Mouse (Mus musculus) megakaryocyte, embryonic 14.5 days (primary cell): ENCODE measurements around the gene Nrxn1. TPM values are rescaled to one million over a fixed set of nuclear protein-coding genes. Genes with fewer than 3 reads are reported as not detected.

Source experiments
- H3K27me3 ChIP-seq: replicated peaks from 2 replicates; pipeline ENCODE3; 2012; ENCODE audit warnings: inconsistent platforms
- H3K36me3 ChIP-seq: replicated peaks from 2 replicates; pipeline ENCODE3; 2012; ENCODE audit warnings: low read length, inconsistent platforms, mixed read lengths
- H3K4me1 ChIP-seq: 2 replicates; pipeline ENCODE4 v1.6.1; 2012; ENCODE audit warnings: inconsistent platforms
- H3K4me3 ChIP-seq: replicated peaks from 2 replicates; pipeline ENCODE3; 2012; ENCODE audit warnings: moderate library complexity, mild to moderate bottlenecking, inconsistent platforms
- H3K9me3 ChIP-seq: 2 replicates; pipeline ENCODE4 v1.6.1; 2012; ENCODE audit warnings: inconsistent platforms
- FLI1 ChIP-seq: IDR thresholded peaks from 2 replicates; pipeline ENCODE4 v1.6.1; 2012; ENCODE audit warnings: low read length, inconsistent platforms, mixed read lengths
- GATA1 ChIP-seq: IDR thresholded peaks from 3 replicates; pipeline ENCODE4 v1.6.1; 2012; ENCODE audit warnings: mixed read lengths, low read length, inconsistent platforms, borderline replicate concordance
- polyA plus RNA-seq: library from polyadenylated mRNA; stranded (reverse); fragments of >175 nt; gene quantifications from 2 replicates; pipeline ENCODE4 v1.2.3, GENCODE M21; 2012; ENCODE audit warnings: low replicate concordance; ENCODE audit not compliant: insufficient read depth

The Nrxn1 gene
- polyA plus RNA-seq, 1 experiment: not detected

GRCm38 (mm10) chr17:90039316-90039715 is 1053.6 kb downstream of the Nrxn1 start:
- H3K27me3 ChIP-seq: no peaks in the 10 kb centered on the region
- H3K4me1 ChIP-seq: no peaks in the 10 kb centered on the region
- H3K36me3 ChIP-seq: no peaks in the 10 kb centered on the region
- peaks cover 3% of the 10 kb centered on the region; the same call in 1 of the 2 replicates for H3K9me3 ChIP-seq
- H3K4me3 ChIP-seq: no peak overlapping the region
- TF ChIP-seq FLI1: no peak
- no peak for TF ChIP-seq GATA1

GRCm38 (mm10) chr17:90032416-90032815 is 1060.5 kb downstream of the Nrxn1 start:
- Histone ChIP-seq H3K4me3 (no peak overlapping the region), H3K4me1 (no peaks in the 10 kb centered on the region), H3K36me3 (no peaks in the 10 kb centered on the region), H3K9me3 (peaks cover 3% of the 10 kb centered on the region; the same call in 1 of the 2 replicates), H3K27me3 (no peaks in the 10 kb centered on the region)
- no peak for TF ChIP-seq GATA1
- no peak for TF ChIP-seq FLI1

GRCm38 (mm10) chr17:90016636-90017035 is 1076.2 kb downstream of the Nrxn1 start:
- H3K4me3 ChIP-seq: no peak overlapping the region
- H3K27me3 ChIP-seq: no peaks in the 10 kb centered on the region
- no peaks in the 10 kb centered on the region for H3K36me3 ChIP-seq
- H3K4me1 ChIP-seq: no peaks in the 10 kb centered on the region
- H3K9me3 ChIP-seq: peaks cover 8% of the 10 kb centered on the region
- TF ChIP-seq FLI1 (no peak), GATA1 (no peak)

- Histone ChIP-seq H3K9me3 (peaks cover 11% of the 10 kb centered on the region), H3K36me3 (no peaks in the 10 kb centered on the region), H3K4me1 (no peaks in the 10 kb centered on the region), H3K27me3 (no peaks in the 10 kb centered on the region), H3K4me3 (no peak overlapping the region)
- TF ChIP-seq FLI1: no peak
- no peak for TF ChIP-seq GATA1
Observed at GRCm38 (mm10) chr17:90011761-90012160, 1081.1 kb downstream of the Nrxn1 start.

- Histone ChIP-seq H3K4me1 (no peaks in the 10 kb centered on the region), H3K9me3 (peaks cover 9% of the 10 kb centered on the region), H3K36me3 (no peaks in the 10 kb centered on the region), H3K4me3 (no peak overlapping the region), H3K27me3 (no peaks in the 10 kb centered on the region)
- TF ChIP-seq GATA1 (no peak), FLI1 (no peak)
Observed at GRCm38 (mm10) chr17:90007438-90008109, 1085.3 kb downstream of the Nrxn1 start.

GRCm38 (mm10) chr17:89990651-89991050 is 1102.2 kb downstream of the Nrxn1 start:
- TF ChIP-seq GATA1 (no peak), FLI1 (no peak)
- Histone ChIP-seq H3K36me3 (no peaks in the 10 kb centered on the region), H3K4me3 (no peak overlapping the region), H3K4me1 (no peaks in the 10 kb centered on the region), H3K9me3 (no peaks in the 10 kb centered on the region), H3K27me3 (no peaks in the 10 kb centered on the region)
